Mouse (Mus musculus) kidney, adult 2 months (tissue): Measurements from ENCODE around the gene Fam193b.

ENCODE experiments used
- CTCF ChIP-seq: fragments of 200-500 bp; conservative IDR thresholded peaks from 2 replicates; pipeline ENCODE4 v1.5.1; 2011; ENCODE audit warnings: low read depth, mild to moderate bottlenecking, control low read depth, low read length, moderate library complexity, mixed read lengths; ENCODE audit not compliant: insufficient read depth, insufficient read length
- POLR2A ChIP-seq: fragments of 200-500 bp; IDR thresholded peaks from one replicate; pipeline ENCODE4 v1.6.1; 2011; ENCODE audit warnings: low read depth, low read length, control low read depth

DNA sequence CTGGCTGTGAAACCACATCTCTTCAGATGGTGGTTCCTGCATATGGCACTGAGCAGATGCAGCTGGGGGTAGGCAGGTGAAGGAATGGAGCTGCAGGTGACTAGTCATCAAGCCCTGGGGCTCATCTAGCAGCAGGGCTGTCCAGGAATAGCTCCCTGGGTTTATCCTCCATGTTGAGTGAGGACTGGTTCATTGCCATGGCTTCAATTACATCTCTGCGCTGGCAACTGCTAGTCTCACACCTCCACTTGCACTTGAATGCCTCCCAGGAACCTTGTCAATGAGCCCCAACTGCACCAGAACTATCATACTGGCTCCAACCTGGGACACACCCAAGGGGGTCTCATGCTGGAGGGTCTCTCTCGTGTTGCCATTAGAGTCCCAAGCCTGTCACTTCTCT, 23.0 kb downstream of the Fam193b start:
- no peak for TF ChIP-seq CTCF
- no peak for TF ChIP-seq POLR2A
